Mouse (Mus musculus): ENCODE data around the gene Slc6a6.

DNA sequence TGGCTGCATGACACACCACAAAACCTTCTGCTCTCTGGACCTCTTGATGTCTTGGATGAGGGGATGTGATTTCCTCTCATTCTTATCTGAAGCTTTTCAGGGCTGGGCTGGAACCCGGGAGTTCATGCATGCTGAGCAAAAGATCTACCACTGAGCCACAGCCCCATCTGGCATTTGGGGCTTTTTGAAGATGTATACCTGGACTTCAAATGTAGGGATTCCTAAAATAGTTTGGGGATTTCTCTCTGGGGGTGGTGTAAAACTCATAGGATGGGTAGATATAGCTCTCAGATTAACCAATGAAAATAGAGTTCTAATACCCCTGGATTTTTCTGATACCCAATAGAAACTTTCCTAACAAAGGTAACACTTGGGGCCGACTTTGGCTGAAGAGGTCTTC lies 49.4 kb upstream of the Slc6a6 start:
- no peak for TF ChIP-seq CTCF (IDR thresholded peaks at IDR 0.05; ENCODE audit: insufficient read depth, low read length)
- TF ChIP-seq POLR2A (IDR thresholded peaks at IDR 0.05; ENCODE audit: borderline replicate concordance, extremely low read depth, low read depth, low read length) = no peak

All from lung, adult 2 months (tissue).